Mouse (Mus musculus): ENCODE data around the gene Zfp991. TPM values are rescaled to one million over a fixed set of nuclear protein-coding genes. Genes with fewer than 3 reads are reported as not detected.
A peak's percentile ranks its signal among the peaks of the same experiment; 100 is the strongest.
"Not testable (repeated sequence)": the region's sequence is repeated elsewhere in the genome, so short reads cannot be mapped to it uniquely, and the experiment has no call there.

Gene Zfp991
- polyA plus RNA-seq (2014; fragmentation: Nextera tagmentation; extraction: Ambion mirVana) = 9.6 and 10.1 TPM in 2 replicates

- H3K9me3 ChIP-seq (ENCODE audit: control insufficient read depth, low read length) = peaks cover 10% of the 10 kb centered on the region
- H3K27ac ChIP-seq (ENCODE audit: low read depth); H3K27me3 ChIP-seq (replicated peaks; ENCODE audit: control insufficient read depth, insufficient read depth, low read length); H3K4me1 ChIP-seq (replicated peaks; ENCODE audit: control insufficient read depth, insufficient read depth, low read length); DNase-seq (ENCODE audit: low spot score); ATAC-seq (replicated peaks; ENCODE audit: low FRiP score, low TSS enrichment, low read depth); H3K36me3 ChIP-seq (ENCODE audit: control insufficient read depth, insufficient read depth, low read length); H3K9ac ChIP-seq (ENCODE audit: low read length): not testable (repeated sequence)
- H3K4me2 ChIP-seq (ENCODE audit: low read length) = 0 out of 2 replicates have a peak within 1 kb of the TSS, but pooled peaks have one; percentile 15
- H3K4me3 ChIP-seq (ENCODE audit: low read depth, low read length) = peak within 1 kb of the TSS; percentile 20; the same call in 1 of the 2 replicates
- WGBS = 37% methylated on average over 2 of the region's 15 CpGs
Measured at GRCm38 (mm10) chr4:147131837-147132459, at the start of gene Zfp991. Gene Zfp991, plus strand, starts transcription at chr4:147132038.

GRCm38 (mm10) chr4:147095641-147096040 is 36.2 kb upstream of the Zfp991 start:
- ATAC-seq (replicated peaks; ENCODE audit: low FRiP score, low TSS enrichment, low read depth); H3K4me1 ChIP-seq (replicated peaks; ENCODE audit: control insufficient read depth, insufficient read depth, low read length); H3K4me2 ChIP-seq (ENCODE audit: low read length); H3K9ac ChIP-seq (ENCODE audit: low read length); H3K27me3 ChIP-seq (replicated peaks; ENCODE audit: control insufficient read depth, insufficient read depth, low read length); DNase-seq (ENCODE audit: low spot score); H3K4me3 ChIP-seq (ENCODE audit: low read depth, low read length); H3K27ac ChIP-seq (ENCODE audit: low read depth); H3K9me3 ChIP-seq (ENCODE audit: control insufficient read depth, low read length); H3K36me3 ChIP-seq (ENCODE audit: control insufficient read depth, insufficient read depth, low read length): not testable (repeated sequence)
- 72% methylated on average over 2 of the region's 2 CpGs for WGBS

- not testable (repeated sequence) for H3K36me3 ChIP-seq (ENCODE audit: control insufficient read depth, insufficient read depth, low read length); H3K9me3 ChIP-seq (ENCODE audit: control insufficient read depth, low read length); H3K4me1 ChIP-seq (replicated peaks; ENCODE audit: control insufficient read depth, insufficient read depth, low read length); H3K27ac ChIP-seq (ENCODE audit: low read depth); H3K27me3 ChIP-seq (replicated peaks; ENCODE audit: control insufficient read depth, insufficient read depth, low read length)
- Histone ChIP-seq H3K4me3 (ENCODE audit: low read depth, low read length) (peak overlapping the region; percentile 37), H3K9ac (ENCODE audit: low read length) (0 out of 2 replicates have a peak overlapping the region, but pooled peaks have one; percentile 10), H3K4me2 (ENCODE audit: low read length) (peak overlapping the region; percentile 61)
- ATAC-seq (replicated peaks; ENCODE audit: low FRiP score, low TSS enrichment, low read depth) (peak; percentile 86), DNase-seq (ENCODE audit: low spot score) (peak; percentile 69)
- WGBS = 1% methylated on average over 86 of the region's 109 CpGs
Measured at GRCm38 (mm10) chr4:147101666-147102626, 29.9 kb upstream of the Zfp991 start.

GRCm38 (mm10) chr4:147103814-147104213 is 28.0 kb upstream of the Zfp991 start:
- H3K27me3 ChIP-seq (replicated peaks; ENCODE audit: control insufficient read depth, insufficient read depth, low read length); H3K4me3 ChIP-seq (ENCODE audit: low read depth, low read length); H3K36me3 ChIP-seq (ENCODE audit: control insufficient read depth, insufficient read depth, low read length); H3K27ac ChIP-seq (ENCODE audit: low read depth); H3K9ac ChIP-seq (ENCODE audit: low read length); H3K4me1 ChIP-seq (replicated peaks; ENCODE audit: control insufficient read depth, insufficient read depth, low read length); H3K4me2 ChIP-seq (ENCODE audit: low read length); H3K9me3 ChIP-seq (ENCODE audit: control insufficient read depth, low read length); ATAC-seq (replicated peaks; ENCODE audit: low FRiP score, low TSS enrichment, low read depth): not testable (repeated sequence)
- DNase-seq (ENCODE audit: low spot score) = peak; percentile 37
- 57% methylated on average over 4 of the region's 4 CpGs for WGBS

- not testable (repeated sequence) for H3K9me3 ChIP-seq (ENCODE audit: control insufficient read depth, low read length); H3K36me3 ChIP-seq (ENCODE audit: control insufficient read depth, insufficient read depth, low read length); H3K9ac ChIP-seq (ENCODE audit: low read length); H3K4me3 ChIP-seq (ENCODE audit: low read depth, low read length); DNase-seq (ENCODE audit: low spot score); H3K4me2 ChIP-seq (ENCODE audit: low read length); H3K4me1 ChIP-seq (replicated peaks; ENCODE audit: control insufficient read depth, insufficient read depth, low read length); ATAC-seq (replicated peaks; ENCODE audit: low FRiP score, low TSS enrichment, low read depth); H3K27me3 ChIP-seq (replicated peaks; ENCODE audit: control insufficient read depth, insufficient read depth, low read length); H3K27ac ChIP-seq (ENCODE audit: low read depth)
- 74% methylated on average over 2 of the region's 3 CpGs for WGBS
Measured at GRCm38 (mm10) chr4:147117839-147118238, 14.0 kb upstream of the Zfp991 start.

- H3K9ac ChIP-seq (ENCODE audit: low read length); DNase-seq (ENCODE audit: low spot score); H3K27ac ChIP-seq (ENCODE audit: low read depth); H3K4me3 ChIP-seq (ENCODE audit: low read depth, low read length); H3K36me3 ChIP-seq (ENCODE audit: control insufficient read depth, insufficient read depth, low read length); H3K27me3 ChIP-seq (replicated peaks; ENCODE audit: control insufficient read depth, insufficient read depth, low read length); H3K4me1 ChIP-seq (replicated peaks; ENCODE audit: control insufficient read depth, insufficient read depth, low read length); ATAC-seq (replicated peaks; ENCODE audit: low FRiP score, low TSS enrichment, low read depth); H3K4me2 ChIP-seq (ENCODE audit: low read length): not testable (repeated sequence)
- H3K9me3 ChIP-seq (ENCODE audit: control insufficient read depth, low read length) = peaks cover 17% of the 10 kb centered on the region; the same call in 1 of the 2 replicates
- 78% methylated on average over 1 of the region's 1 CpGs for WGBS
Measured at GRCm38 (mm10) chr4:147122286-147122685, 9.6 kb upstream of the Zfp991 start.

- H3K4me1 ChIP-seq (replicated peaks; ENCODE audit: control insufficient read depth, insufficient read depth, low read length); ATAC-seq (replicated peaks; ENCODE audit: low FRiP score, low TSS enrichment, low read depth): not testable (repeated sequence)
- peak; percentile 16 for DNase-seq (ENCODE audit: low spot score)
Measured at GRCm38 (mm10) chr4:147123797-147124196, 8.0 kb upstream of the Zfp991 start.

GRCm38 (mm10) chr4:147124400-147125306 is 7.2 kb upstream of the Zfp991 start:
- H3K27me3 ChIP-seq (replicated peaks; ENCODE audit: control insufficient read depth, insufficient read depth, low read length); H3K36me3 ChIP-seq (ENCODE audit: control insufficient read depth, insufficient read depth, low read length); H3K4me1 ChIP-seq (replicated peaks; ENCODE audit: control insufficient read depth, insufficient read depth, low read length): not testable (repeated sequence)
- peak overlapping the region; percentile 50 for H3K4me3 ChIP-seq (ENCODE audit: low read depth, low read length)
- H3K4me2 ChIP-seq (ENCODE audit: low read length) = peak overlapping the region; percentile 75
- 7% methylated on average over 47 of the region's 48 CpGs for WGBS
- peak; percentile 91 for DNase-seq (ENCODE audit: low spot score)
- H3K27ac ChIP-seq (ENCODE audit: low read depth) = 0 out of 2 replicates have a peak overlapping the region, but pooled peaks have one; percentile 8
- H3K9me3 ChIP-seq (ENCODE audit: control insufficient read depth, low read length) = peaks cover 21% of the 10 kb centered on the region
- H3K9ac ChIP-seq (ENCODE audit: low read length) = peak overlapping the region; percentile 68
- peak; percentile 99 for ATAC-seq (replicated peaks; ENCODE audit: low FRiP score, low TSS enrichment, low read depth)

More at GRCm38 (mm10) chr4:147123797-147124196, 8.0 kb upstream of the Zfp991 start:
- not testable (repeated sequence) for H3K27ac ChIP-seq (ENCODE audit: low read depth); H3K4me2 ChIP-seq (ENCODE audit: low read length); H3K36me3 ChIP-seq (ENCODE audit: control insufficient read depth, insufficient read depth, low read length); H3K9ac ChIP-seq (ENCODE audit: low read length); H3K27me3 ChIP-seq (replicated peaks; ENCODE audit: control insufficient read depth, insufficient read depth, low read length); H3K4me3 ChIP-seq (ENCODE audit: low read depth, low read length)
- peaks cover 21% of the 10 kb centered on the region for H3K9me3 ChIP-seq (ENCODE audit: control insufficient read depth, low read length)

Data from intestine, embryonic 14.5 days (tissue).